In the genomic region with DNA sequence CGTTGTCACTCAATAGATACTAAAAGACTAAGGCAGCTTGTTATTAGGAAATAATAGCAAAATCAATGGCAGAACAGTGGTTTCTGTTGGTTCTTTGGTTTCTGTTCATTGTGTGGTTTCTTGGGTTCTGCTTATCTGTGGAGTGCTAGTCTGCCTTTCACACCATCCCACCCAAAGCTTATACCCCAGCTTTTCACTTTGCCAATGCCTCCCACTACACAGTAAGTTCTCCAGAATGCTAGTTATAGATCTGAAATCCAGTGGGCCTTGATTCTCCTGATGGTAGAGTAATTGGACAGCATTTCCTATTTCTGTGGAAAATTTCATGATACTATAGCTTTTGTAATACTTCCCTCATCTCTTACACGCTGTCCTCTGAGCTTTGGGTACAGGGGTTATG, we compare ENCODE assay signal across 21 mouse cellular contexts.
DNase-seq lines count a peak whose midpoint lies in the region; ATAC-seq lines count a peak whose summit lies in the region.
"Had no signal": no experiment of that assay in that cellular context is flagged by ENCODE, and none has a peak within 500 bp of the region (broad histone marks: within the 10 kb centered on the region; RNA-seq: fewer than 3 reads in every experiment).

No protein-coding gene starts in this region.

- DNase-seq in frontal cortex, postnatal 10 days (ENCODE audit: low spot score in 2 of 2), result no peak
- peak; percentile 8 for DNase-seq in right cerebral cortex, adult 18-20 months
- DNase-seq in right cerebral cortex, postnatal 4 days, result no peak
- DNase-seq in brain, adult 2 months (ENCODE audit: low read depth, low spot score), result peak; percentile 55
- DNase-seq in telencephalon, adult 2 months (ENCODE audit: low read depth, low spot score), result peak; percentile 24
- no peak for DNase-seq in heart, postnatal 25 days (ENCODE audit: low spot score)
- no peak for DNase-seq in heart, postnatal 10 days
- DNase-seq: adrenal gland, adult 2 months; adrenal gland, adult 8-10 months; adrenal gland, postnatal 10 days; adrenal gland, postnatal 14 days; adrenal gland, postnatal 25 days; adrenal gland, postnatal 36 days; B cell, adult 2 months; cerebellum, adult 11 months; cerebellum, adult 11-12 months; cerebellum, adult 18-20 months had no signal

- intact Hi-C loops in heart, postnatal 25 days (cut with DNase I), result no loop called here
- intact Hi-C loops in heart, postnatal 10 days (cut with DNase I), result no loop called here

- peak; percentile 96 for ATAC-seq in frontal cortex, adult (ENCODE audit: low TSS enrichment)
- ATAC-seq: activated CD4-positive, CD25-positive, alpha-beta regulatory T cell, adult 4 months; CD4-positive, CD25-positive, alpha-beta regulatory T cell, adult 4 months; Patski had no signal

Comparison
In these comparisons a context has a peak if more than half of its experiments do, and no peak if none do; other contexts are left out.
1. DNase-seq: peak in right cerebral cortex, adult 18-20 months (single experiment), brain, adult 2 months (single experiment) and telencephalon, adult 2 months (single experiment); none in frontal cortex, postnatal 10 days (0 of 2), right cerebral cortex, postnatal 4 days (single experiment), heart, postnatal 25 days (single experiment) and heart, postnatal 10 days (0 of 2).